Mouse (Mus musculus) urinary bladder, postnatal 10 days (tissue): ENCODE measurements around the gene Mapk6.

Experiments used
- DNase-seq: peaks from one replicate; pipeline ENCODE4 v3.0.0; 2022; ENCODE audit warnings: low spot score

Gene Mapk6

DNA sequence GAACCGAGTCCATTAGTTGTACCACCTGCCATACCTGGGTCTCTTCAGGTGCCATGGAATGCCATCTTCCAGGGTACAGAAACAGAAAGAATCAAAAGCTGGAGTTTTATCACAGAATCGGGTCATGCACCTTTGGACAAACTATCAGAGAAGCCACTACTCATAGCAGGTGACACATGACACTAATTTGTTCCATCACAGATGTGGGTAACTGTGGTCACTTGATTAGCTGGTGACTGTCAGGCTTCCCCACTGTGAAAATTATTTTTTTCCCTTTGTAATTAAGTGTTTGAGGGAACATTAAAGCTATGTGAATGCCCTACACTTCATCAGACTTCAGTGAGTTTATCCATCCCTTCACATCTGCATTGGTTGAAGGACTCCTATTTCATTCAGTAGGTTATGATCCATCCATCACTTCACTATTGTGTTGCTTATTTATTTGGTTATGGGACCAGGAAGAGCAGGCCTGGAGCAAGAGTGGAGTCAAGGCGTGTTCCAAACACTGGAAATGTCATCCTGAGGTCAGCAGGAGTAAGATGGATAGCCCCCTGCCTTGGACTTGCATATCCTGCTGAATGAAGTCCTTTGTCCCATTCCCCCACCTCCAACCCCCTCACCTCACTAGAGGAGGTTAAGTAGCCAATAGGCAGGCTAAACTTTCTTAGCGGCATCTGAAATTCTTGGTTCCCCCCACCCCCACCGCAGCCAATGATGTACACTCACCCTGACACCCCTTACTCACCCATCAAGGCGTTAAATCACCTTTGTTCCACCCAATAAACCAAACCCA, 14.7 kb upstream of the Mapk6 start:
- no peak for DNase-seq

GRCm38 (mm10) chr9:75423683-75424082, 13.9 kb upstream of the Mapk6 start:
- no peak for DNase-seq

GRCm38 (mm10) chr9:75422251-75422691, 12.5 kb upstream of the Mapk6 start:
- no peak for DNase-seq

GRCm38 (mm10) chr9:75414204-75414603, 4.4 kb upstream of the Mapk6 start:
- no peak for DNase-seq

- no peak for DNase-seq
Observed at GRCm38 (mm10) chr9:75413206-75413605, 3.4 kb upstream of the Mapk6 start.

DNA sequence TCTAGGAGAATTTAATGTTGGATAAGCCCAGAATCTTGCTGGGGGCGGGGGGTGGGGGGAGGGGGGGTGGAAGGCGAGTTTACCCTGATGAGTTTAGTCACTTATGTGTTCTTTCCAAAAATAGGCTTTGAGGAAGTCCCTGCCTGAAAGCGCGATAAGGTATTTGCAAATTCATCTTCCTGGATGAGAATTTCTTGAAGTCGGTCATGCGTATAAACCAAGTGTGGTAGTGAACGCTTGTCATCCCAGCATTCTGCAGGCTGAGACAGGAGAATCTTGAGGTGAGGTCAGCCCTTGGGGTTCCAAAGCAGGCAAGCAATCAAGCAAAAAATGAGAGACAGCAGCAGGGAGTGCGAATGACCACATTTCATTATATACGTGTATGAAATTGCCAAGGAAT, 1.8 kb upstream of the Mapk6 start:
- no peak for DNase-seq

DNA sequence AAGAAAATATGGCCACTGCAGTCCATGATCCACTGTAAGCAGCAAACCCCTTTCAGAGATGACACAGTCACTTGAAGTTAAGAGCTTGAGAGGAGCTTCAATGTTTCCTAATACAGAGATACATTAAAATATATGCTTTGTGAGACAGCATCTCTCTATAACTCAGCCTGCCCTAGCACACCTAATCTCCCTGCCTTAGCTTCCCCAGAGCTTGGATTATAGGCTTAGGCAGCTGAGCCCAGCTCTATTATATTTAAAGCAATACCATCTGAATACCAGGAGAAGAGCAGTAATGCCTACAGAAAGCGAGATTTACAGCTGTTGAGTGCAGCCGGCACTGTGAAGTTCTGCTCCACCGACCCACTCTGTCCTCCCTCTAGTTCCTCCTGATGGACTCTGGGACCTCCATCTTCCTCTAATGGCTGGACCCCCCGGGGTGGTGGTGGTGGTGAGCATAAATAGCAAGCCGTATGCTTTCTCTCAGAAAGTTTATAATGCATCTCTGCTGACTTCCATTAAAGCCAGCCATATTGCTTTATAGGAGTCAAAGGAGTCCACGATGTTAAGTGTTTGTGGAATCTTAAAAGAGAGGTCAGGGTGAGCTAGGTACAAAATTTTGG, 1.2 kb upstream of the Mapk6 start:
- DNase-seq, result no peak

GRCm38 (mm10) chr9:75409031-75409851, 564 bp downstream of the Mapk6 start:
- DNase-seq, result peak; percentile 54

DNA sequence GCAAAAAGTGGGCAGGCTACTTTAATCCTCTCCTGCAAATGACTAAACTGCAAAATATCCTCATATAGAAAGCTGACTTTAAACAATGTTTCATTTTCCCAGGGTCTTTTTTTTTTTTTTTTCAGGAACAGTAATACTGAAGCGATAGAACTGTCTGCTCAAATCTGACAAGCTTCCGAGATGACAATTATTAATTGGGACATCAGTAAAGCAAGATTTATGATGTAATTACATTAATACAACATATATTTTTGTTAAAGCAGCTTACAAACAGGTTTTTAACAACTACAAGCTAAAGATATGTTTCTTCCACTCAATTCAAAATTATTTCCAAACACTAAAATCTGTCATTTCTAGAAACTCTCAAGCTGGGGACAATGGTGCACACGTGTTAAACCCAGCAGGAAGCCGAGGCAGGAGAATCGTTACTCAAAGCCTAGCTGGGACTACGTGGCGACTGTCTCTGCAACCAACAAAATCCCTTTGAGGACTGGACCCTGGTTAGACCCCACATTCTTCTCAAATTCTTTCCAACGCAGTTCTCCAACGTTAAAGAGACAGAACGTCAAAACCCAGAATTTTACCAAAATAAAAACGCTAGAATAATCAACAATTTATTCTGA, 1.5 kb downstream of the Mapk6 start:
- no peak for DNase-seq

- DNase-seq, result no peak
Observed at GRCm38 (mm10) chr9:75407803-75408202, 2.0 kb downstream of the Mapk6 start.

DNA sequence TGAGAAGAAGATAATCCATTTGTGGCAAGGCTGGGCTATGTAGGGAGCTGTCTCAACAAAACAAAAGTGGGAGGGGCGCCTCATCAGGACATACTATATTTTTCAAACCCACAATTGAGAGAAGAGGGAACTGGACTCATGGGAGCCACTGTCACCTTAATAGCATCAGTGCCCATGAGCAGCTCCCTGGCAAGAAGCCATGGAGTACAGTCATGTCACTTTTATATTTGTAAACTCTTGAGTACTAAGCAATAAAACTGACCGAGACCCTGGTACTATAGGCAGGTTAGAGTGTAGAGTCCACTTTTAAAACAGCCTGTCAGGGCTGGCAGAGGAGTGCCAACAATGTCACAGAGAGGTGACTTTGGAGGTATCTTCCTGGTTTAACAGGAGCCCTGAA, 3.7 kb downstream of the Mapk6 start:
- no peak for DNase-seq

GRCm38 (mm10) chr9:75403520-75403919, 6.3 kb downstream of the Mapk6 start:
- DNase-seq, result no peak

DNA sequence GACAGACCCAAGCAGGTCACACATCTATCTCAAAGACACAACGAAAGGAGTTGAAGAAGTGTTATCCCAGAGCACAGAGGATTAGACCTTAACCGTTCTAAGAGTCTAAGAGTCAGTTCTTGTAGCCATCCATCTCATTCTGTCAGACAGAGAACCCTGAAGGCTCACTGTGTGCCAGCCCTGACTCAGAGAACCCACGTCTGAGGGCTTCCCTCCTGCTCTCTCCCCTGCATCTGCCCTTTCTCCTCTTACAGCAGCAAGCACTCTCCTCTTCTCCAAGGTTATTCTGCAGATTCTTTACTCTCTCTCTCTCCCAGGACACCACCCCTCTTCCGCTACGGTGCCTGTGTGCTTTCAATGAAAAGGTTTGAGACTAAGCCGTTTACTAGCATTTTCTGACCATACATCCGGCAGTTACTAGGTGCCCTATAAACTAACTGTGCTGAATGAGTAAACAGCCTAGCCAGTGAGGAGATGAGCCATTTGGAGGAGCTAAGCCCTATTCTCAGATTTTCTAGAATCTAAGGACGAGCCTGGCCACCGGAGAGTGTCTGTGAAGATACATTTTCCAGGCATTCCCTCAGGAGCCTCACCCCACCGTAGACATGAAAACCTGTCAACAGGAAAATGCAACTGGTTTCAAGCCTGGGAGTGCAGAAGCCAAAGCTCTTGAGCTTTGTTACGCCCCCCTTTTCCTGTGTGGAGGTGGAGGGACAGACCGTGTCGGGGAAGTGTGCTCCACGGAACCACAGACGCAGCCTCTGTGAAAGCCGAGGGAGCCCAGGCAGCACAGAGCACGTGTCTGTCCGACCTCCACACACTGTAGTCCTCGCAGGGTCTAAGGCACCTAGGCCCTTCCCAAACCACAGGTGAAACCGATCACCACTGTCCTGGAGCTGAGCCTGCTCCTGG, 8.0 kb downstream of the Mapk6 start:
- DNase-seq, result no peak

- no peak for DNase-seq
Observed at GRCm38 (mm10) chr9:75400639-75401038, 9.2 kb downstream of the Mapk6 start.

GRCm38 (mm10) chr9:75399069-75399468, 10.7 kb downstream of the Mapk6 start:
- no peak for DNase-seq

- DNase-seq, result no peak
Observed at GRCm38 (mm10) chr9:75395971-75396370, 13.8 kb downstream of the Mapk6 start.

DNA sequence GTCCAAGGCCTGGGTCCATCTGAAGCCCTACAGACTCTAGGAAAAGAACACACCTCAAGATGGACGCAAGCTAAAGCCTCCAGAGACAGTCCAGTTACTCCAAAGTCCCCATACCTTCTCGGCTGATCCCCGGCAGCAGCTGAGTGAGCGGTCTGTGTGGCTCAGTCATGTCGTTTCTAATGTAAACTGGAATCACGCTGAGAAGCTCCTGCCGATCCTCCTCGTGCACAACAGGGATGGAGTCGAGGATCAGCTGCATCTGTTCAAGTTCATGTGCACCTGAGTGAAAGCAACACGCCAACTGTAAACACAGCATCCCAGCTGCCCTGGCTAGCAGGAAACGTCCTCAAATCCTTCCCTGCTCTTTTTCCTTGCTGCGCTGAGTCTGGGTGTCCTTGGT, 16.6 kb downstream of the Mapk6 start:
- no peak for DNase-seq

GRCm38 (mm10) chr9:75385218-75385974, 24.4 kb downstream of the Mapk6 start:
- no peak for DNase-seq

- no peak for DNase-seq
Observed at GRCm38 (mm10) chr9:75384337-75384962, 25.4 kb downstream of the Mapk6 start.

DNA sequence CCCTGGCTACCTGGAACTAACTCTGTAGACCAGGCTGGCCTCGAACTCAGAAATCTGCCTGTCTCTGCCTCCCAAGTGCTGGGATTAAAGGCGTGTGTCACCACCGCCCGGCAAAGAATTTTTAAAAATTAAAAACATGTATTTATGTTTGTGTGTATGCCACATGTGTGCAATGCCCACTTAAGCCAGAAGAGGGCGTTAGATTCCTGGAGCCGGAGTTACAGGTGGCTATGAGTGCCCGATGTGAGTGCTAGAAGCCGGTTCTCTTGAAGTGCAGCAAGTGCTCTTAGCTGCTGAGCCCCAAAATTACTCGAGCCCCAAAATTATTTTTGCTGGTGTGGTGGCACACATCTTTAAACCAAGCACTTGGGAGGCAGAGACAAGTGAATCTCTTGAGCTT, 26.0 kb downstream of the Mapk6 start:
- DNase-seq, result no peak
